Mouse (Mus musculus): Measurements from ENCODE around the gene Neu1.

GRCm38 (mm10) chr17:34916316-34916715 is 14.7 kb upstream of the Neu1 start:
- TF ChIP-seq GATA1 (IDR thresholded peaks at IDR 0.05; ENCODE audit: borderline replicate concordance, low read length) (no peak), FLI1 (IDR thresholded peaks at IDR 0.05; ENCODE audit: low read length) (no peak)
